Mouse (Mus musculus): ENCODE data around the gene Trim14. TPM values are rescaled to one million over a fixed set of nuclear protein-coding genes. Genes with fewer than 3 reads are reported as not detected.
A peak's percentile ranks its signal among the peaks of the same experiment; 100 is the strongest.

The Trim14 gene
- polyA plus RNA-seq, 1 experiment from 2014 or later: 0.94 TPM

- 75% methylated on average over 8 of the region's 8 CpGs for WGBS
- H3K4me3 ChIP-seq: no peak overlapping the region
- no peak overlapping the region for H3K27ac ChIP-seq
- peaks cover 65% of the 10 kb centered on the region for H3K27me3 ChIP-seq (ENCODE audit: insufficient read depth, poor library complexity, severe bottlenecking)
- peaks cover 38% of the 10 kb centered on the region for H3K36me3 ChIP-seq
- peaks cover 24% of the 10 kb centered on the region for H3K4me1 ChIP-seq (replicated peaks)
- H3K9me3 ChIP-seq: no peaks in the 10 kb centered on the region
- DNase-seq (ENCODE audit: low spot score): no peak
These were observed 30.4 kb downstream of the Trim14 start for GRCm38 (mm10) chr4:46505361-46506057.

- DNase-seq (ENCODE audit: low spot score): no peak
- Histone ChIP-seq H3K4me3 (no peak overlapping the region), H3K4me1 (replicated peaks) (peaks cover 25% of the 10 kb centered on the region), H3K9me3 (no peaks in the 10 kb centered on the region), H3K27ac (no peak overlapping the region), H3K27me3 (ENCODE audit: insufficient read depth, poor library complexity, severe bottlenecking) (peaks cover 79% of the 10 kb centered on the region), H3K36me3 (peaks cover 51% of the 10 kb centered on the region)
- WGBS: 80% methylated on average over 3 of the region's 3 CpGs
These were observed 32.1 kb downstream of the Trim14 start for GRCm38 (mm10) chr4:46503881-46504280.

GRCm38 (mm10) chr4:46502606-46503502 lies 33.1 kb downstream of the Trim14 start:
- Histone ChIP-seq H3K27me3 (ENCODE audit: insufficient read depth, poor library complexity, severe bottlenecking) (peaks cover 79% of the 10 kb centered on the region), H3K4me3 (no peak overlapping the region), H3K9me3 (no peaks in the 10 kb centered on the region), H3K4me1 (replicated peaks) (peaks cover 33% of the 10 kb centered on the region), H3K27ac (0 out of 2 replicates have a peak overlapping the region, but pooled peaks have one; percentile 42), H3K36me3 (peaks cover 51% of the 10 kb centered on the region)
- DNase-seq (ENCODE audit: low spot score): no peak
- WGBS: 68% methylated on average over 16 of the region's 16 CpGs

GRCm38 (mm10) chr4:46498976-46499375 lies 37.0 kb downstream of the Trim14 start:
- Histone ChIP-seq H3K9me3 (no peaks in the 10 kb centered on the region), H3K4me1 (replicated peaks) (peaks cover 21% of the 10 kb centered on the region), H3K36me3 (peaks cover 74% of the 10 kb centered on the region), H3K4me3 (no peak overlapping the region), H3K27ac (no peak overlapping the region), H3K27me3 (ENCODE audit: insufficient read depth, poor library complexity, severe bottlenecking) (peaks cover 82% of the 10 kb centered on the region)
- DNase-seq (ENCODE audit: low spot score): peak; percentile 49
- 14% methylated on average over 4 of the region's 4 CpGs for WGBS

- WGBS: 35% methylated on average over 3 of the region's 3 CpGs
- peaks cover 74% of the 10 kb centered on the region for H3K36me3 ChIP-seq
These were observed 37.4 kb downstream of the Trim14 start for GRCm38 (mm10) chr4:46498511-46498910.

GRCm38 (mm10) chr4:46497286-46497892 lies 38.6 kb downstream of the Trim14 start:
- peaks cover 85% of the 10 kb centered on the region for H3K27me3 ChIP-seq (ENCODE audit: insufficient read depth, poor library complexity, severe bottlenecking)
- H3K27ac ChIP-seq: no peak overlapping the region
- peaks cover 77% of the 10 kb centered on the region for H3K36me3 ChIP-seq
- no peaks in the 10 kb centered on the region for H3K9me3 ChIP-seq
- peaks cover 11% of the 10 kb centered on the region for H3K4me1 ChIP-seq (replicated peaks)
- no peak overlapping the region for H3K4me3 ChIP-seq
- WGBS: 45% methylated on average over 4 of the region's 4 CpGs
- peak; percentile 62 for DNase-seq (ENCODE audit: low spot score)

More at GRCm38 (mm10) chr4:46498511-46498910, 37.4 kb downstream of the Trim14 start:
- Histone ChIP-seq H3K4me1 (replicated peaks) (peaks cover 20% of the 10 kb centered on the region), H3K4me3 (no peak overlapping the region), H3K27me3 (ENCODE audit: insufficient read depth, poor library complexity, severe bottlenecking) (peaks cover 82% of the 10 kb centered on the region), H3K9me3 (no peaks in the 10 kb centered on the region), H3K27ac (no peak overlapping the region)
- DNase-seq (ENCODE audit: low spot score): peak; percentile 60

- Histone ChIP-seq H3K27me3 (ENCODE audit: insufficient read depth, poor library complexity, severe bottlenecking) (peaks cover 66% of the 10 kb centered on the region), H3K4me1 (replicated peaks) (peaks cover 9% of the 10 kb centered on the region), H3K36me3 (peaks cover 65% of the 10 kb centered on the region), H3K27ac (no peak overlapping the region), H3K9me3 (no peaks in the 10 kb centered on the region), H3K4me3 (no peak overlapping the region)
- no peak for DNase-seq (ENCODE audit: low spot score)
- WGBS: 89% methylated on average over 12 of the region's 12 CpGs
These were observed 40.4 kb downstream of the Trim14 start for GRCm38 (mm10) chr4:46495543-46495942.

- peaks cover 51% of the 10 kb centered on the region for H3K36me3 ChIP-seq
- DNase-seq (ENCODE audit: low spot score): no peak
- WGBS: 91% methylated on average over 6 of the region's 6 CpGs
These were observed 42.9 kb downstream of the Trim14 start for GRCm38 (mm10) chr4:46493071-46493470.

GRCm38 (mm10) chr4:46489028-46489925 lies 46.7 kb downstream of the Trim14 start, which contains the start of gene Nans:
TSS of gene Nans (plus strand) at chr4:46489248.
- H3K36me3 ChIP-seq: peaks cover 25% of the 10 kb centered on the region
- peaks cover 15% of the 10 kb centered on the region for H3K4me1 ChIP-seq (replicated peaks)
- peak; percentile 94 for DNase-seq (ENCODE audit: low spot score)
- peaks cover 18% of the 10 kb centered on the region; the same call in 1 of the 2 replicates for H3K27me3 ChIP-seq (ENCODE audit: insufficient read depth, poor library complexity, severe bottlenecking)
- H3K4me3 ChIP-seq: peak within 1 kb of the TSS; percentile 80
- WGBS: under 1% methylated on average over 58 of the region's 58 CpGs
- H3K9me3 ChIP-seq: no peaks in the 10 kb centered on the region
- H3K27ac ChIP-seq: peak within 1 kb of the TSS; percentile 89

More at GRCm38 (mm10) chr4:46493071-46493470, 42.9 kb downstream of the Trim14 start:
- peaks cover 52% of the 10 kb centered on the region for H3K27me3 ChIP-seq (ENCODE audit: insufficient read depth, poor library complexity, severe bottlenecking)
- H3K4me1 ChIP-seq (replicated peaks): peaks cover 9% of the 10 kb centered on the region
- no peak overlapping the region for H3K4me3 ChIP-seq
- H3K9me3 ChIP-seq: no peaks in the 10 kb centered on the region
- H3K27ac ChIP-seq: no peak overlapping the region

GRCm38 (mm10) chr4:46487348-46487747 lies 48.6 kb downstream of the Trim14 start:
- no peak for DNase-seq (ENCODE audit: low spot score)
- Histone ChIP-seq H3K4me3 (no peak overlapping the region), H3K4me1 (replicated peaks) (peaks cover 15% of the 10 kb centered on the region), H3K36me3 (peaks cover 6% of the 10 kb centered on the region; the same call in 1 of the 2 replicates), H3K9me3 (no peaks in the 10 kb centered on the region), H3K27ac (no peak overlapping the region), H3K27me3 (ENCODE audit: insufficient read depth, poor library complexity, severe bottlenecking) (no peaks in the 10 kb centered on the region)
- 94% methylated on average over 5 of the region's 5 CpGs for WGBS

GRCm38 (mm10) chr4:46485696-46486417 lies 50.1 kb downstream of the Trim14 start:
- H3K4me3 ChIP-seq: no peak overlapping the region
- no peak for DNase-seq (ENCODE audit: low spot score)
- no peaks in the 10 kb centered on the region for H3K27me3 ChIP-seq (ENCODE audit: insufficient read depth, poor library complexity, severe bottlenecking)
- H3K4me1 ChIP-seq (replicated peaks): peaks cover 15% of the 10 kb centered on the region
- H3K36me3 ChIP-seq: no peaks in the 10 kb centered on the region
- H3K9me3 ChIP-seq: no peaks in the 10 kb centered on the region
- no peak overlapping the region for H3K27ac ChIP-seq
- 56% methylated on average over 14 of the region's 14 CpGs for WGBS
